Mouse (Mus musculus) MEL (cell line): ENCODE data around the gene Ctsd. TPM values are rescaled to one million over a fixed set of nuclear protein-coding genes. Genes with fewer than 3 reads are reported as not detected.

Experiments used
- DNase-seq: peaks from one replicate; pipeline ENCODE4 v3.0.0; 2011; ENCODE audit warnings: low read depth, low spot score
- H3K27ac ChIP-seq: 2 replicates; pipeline ENCODE4 v1.5.1; 2012; ENCODE audit warnings: low read depth, mild to moderate bottlenecking, control low read depth, low read length, moderate library complexity; ENCODE audit not compliant: control insufficient read depth
- H3K27me3 ChIP-seq, 2 experiments: fragments of 150-350 bp in 1 of 2; sonication (generic) in 1 of 2; 2 replicates each; pipeline ENCODE4 v1.6.1; 2012; ENCODE audit warnings: low read length in 2 of 2, mild to moderate bottlenecking in 2 of 2, improper control_type of control experiment in 1 of 2, moderate library complexity in 1 of 2; ENCODE audit not compliant: insufficient read depth in 2 of 2, control insufficient read depth in 1 of 2
- H3K36me3 ChIP-seq, 2 experiments: 2 replicates each; pipeline ENCODE4 v1.6.1; 2012 to 2014; ENCODE audit warnings: low read length in 2 of 2, improper control_type of control experiment in 1 of 2, inconsistent platforms in 1 of 2, mild to moderate bottlenecking in 1 of 2; ENCODE audit not compliant: insufficient read depth in 2 of 2, control insufficient read depth in 1 of 2
- H3K4me1 ChIP-seq, 2 experiments: fragments of 150-350 bp in 1 of 2; sonication (generic) in 1 of 2; 2 replicates each; pipeline ENCODE4 v1.6.1; 2012; ENCODE audit warnings: low read length in 2 of 2, improper control_type of control experiment in 1 of 2, mild to moderate bottlenecking in 1 of 2; ENCODE audit not compliant: insufficient read depth in 2 of 2, control insufficient read depth in 1 of 2
- H3K4me3 ChIP-seq, 2 experiments: fragments of 150-350 bp in 1 of 2; sonication (generic) in 1 of 2; 2 replicates each; pipeline ENCODE4 v1.5.1; 2012; ENCODE audit warnings: low read depth in 2 of 2, low read length in 2 of 2, mild to moderate bottlenecking in 2 of 2, moderate library complexity in 2 of 2, control low read depth in 1 of 2, improper control_type of control experiment in 1 of 2; ENCODE audit not compliant: control insufficient read depth in 1 of 2, insufficient read depth in 1 of 2
- H3K79me2 ChIP-seq: 2 replicates; pipeline ENCODE4 v1.6.1; 2012; ENCODE audit warnings: mild to moderate bottlenecking, low read length, moderate library complexity; ENCODE audit not compliant: control insufficient read depth, poor library complexity, insufficient read depth
- H3K9ac ChIP-seq: 2 replicates; pipeline ENCODE4 v1.6.1; 2012; ENCODE audit warnings: low read depth, mild to moderate bottlenecking, control low read depth, low read length, moderate library complexity; ENCODE audit not compliant: control insufficient read depth, poor library complexity, severe bottlenecking
- H3K9me3 ChIP-seq: fragments of 150-350 bp; sonication (generic); replicated peaks from 2 replicates; pipeline ENCODE4 v1.6.1; 2012; ENCODE audit warnings: mild to moderate bottlenecking, low read length, improper control_type of control experiment, moderate library complexity; ENCODE audit not compliant: insufficient read depth
- CHD1 ChIP-seq: IDR thresholded peaks from 2 replicates; pipeline ENCODE4 v1.6.1; 2012; ENCODE audit warnings: low read depth, mild to moderate bottlenecking, inconsistent platforms, low read length, improper control_type of control experiment
- ELF1 ChIP-seq: IDR thresholded peaks from 2 replicates; pipeline ENCODE4 v1.6.1; 2014; ENCODE audit warnings: low read depth, mild to moderate bottlenecking, inconsistent platforms, low read length, improper control_type of control experiment, moderate library complexity
- EP300 ChIP-seq, 2 experiments: IDR thresholded peaks; 2 replicates each; pipeline ENCODE4 v1.6.1; 2011; ENCODE audit warnings: improper control_type of control experiment in 2 of 2, low read length in 2 of 2, low read depth in 1 of 2, mild to moderate bottlenecking in 1 of 2
- ETS1 ChIP-seq: IDR thresholded peaks from 2 replicates; pipeline ENCODE4 v1.6.1; 2012; ENCODE audit warnings: low read depth, mild to moderate bottlenecking, inconsistent platforms, low read length, improper control_type of control experiment, moderate library complexity
- GATA1 ChIP-seq: IDR thresholded peaks from 2 replicates; pipeline ENCODE4 v1.6.1; 2011; ENCODE audit warnings: low read depth, low read length, improper control_type of control experiment
- MXI1 ChIP-seq: IDR thresholded peaks from 2 replicates; pipeline ENCODE4 v1.6.1; 2011; ENCODE audit warnings: mild to moderate bottlenecking, low read depth, low read length, improper control_type of control experiment
- MYC ChIP-seq: IDR thresholded peaks from 2 replicates; pipeline ENCODE4 v1.6.1; 2011; ENCODE audit warnings: low read depth, mild to moderate bottlenecking, low read length, improper control_type of control experiment, moderate library complexity
- RCOR1 ChIP-seq: IDR thresholded peaks from 2 replicates; pipeline ENCODE4 v1.6.1; 2012; ENCODE audit warnings: low read depth, mild to moderate bottlenecking, inconsistent platforms, low read length, improper control_type of control experiment
- SIN3A ChIP-seq: IDR thresholded peaks from 2 replicates; pipeline ENCODE4 v1.6.1; 2012; ENCODE audit warnings: low read length, improper control_type of control experiment, inconsistent platforms
- TBP ChIP-seq: IDR thresholded peaks from 2 replicates; pipeline ENCODE4 v1.8.0; 2011; ENCODE audit warnings: low read depth, low read length, improper control_type of control experiment
- TCF12 ChIP-seq: IDR thresholded peaks from 2 replicates; pipeline ENCODE4 v1.6.1; 2014; ENCODE audit warnings: low read depth, mild to moderate bottlenecking, inconsistent platforms, low read length, improper control_type of control experiment, moderate library complexity
- UBTF ChIP-seq: IDR thresholded peaks from 2 replicates; pipeline ENCODE4 v1.6.1; 2012; ENCODE audit warnings: low read depth, mild to moderate bottlenecking, inconsistent platforms, low read length, improper control_type of control experiment, moderate library complexity, borderline replicate concordance; ENCODE audit not compliant: insufficient read depth
- USF1 ChIP-seq: IDR thresholded peaks from 2 replicates; pipeline ENCODE4 v1.6.1; 2014; ENCODE audit warnings: low read depth, mild to moderate bottlenecking, inconsistent platforms, low read length, improper control_type of control experiment, moderate library complexity
- USF2 ChIP-seq, 2 experiments: IDR thresholded peaks; 2 replicates each; pipeline ENCODE4 v1.6.1; 2011 to 2012; ENCODE audit warnings: improper control_type of control experiment in 2 of 2, low read length in 2 of 2, borderline replicate concordance in 1 of 2, inconsistent platforms in 1 of 2, low read depth in 1 of 2, mild to moderate bottlenecking in 1 of 2; ENCODE audit not compliant: insufficient read depth in 1 of 2
- polyA plus RNA-seq, 2 experiments: library from polyadenylated mRNA; stranded (reverse) in 1 of 2; unstranded in 1 of 2; fragments of >175 nt in 1 of 2; fragments of >200 nt in 1 of 2; gene quantifications; 2 replicates each; pipeline versions ENCODE4 v1.2.1 to v1.2.4; 2012; ENCODE audit warnings: low replicate concordance in 2 of 2, low read depth in 1 of 2; ENCODE audit not compliant: insufficient read length in 2 of 2, insufficient read depth in 1 of 2, missing spikeins in 1 of 2
- total RNA-seq: library from RNA; depleted of rRNA; stranded (reverse); fragments of 300-350 nt; gene quantifications from 2 replicates; pipeline ENCODE4 v1.2.3, GENCODE M21; 2012

Ctsd gene
- total and polyA plus RNA-seq, 3 experiments: 89.3 to 179 (median 115) TPM

DNA sequence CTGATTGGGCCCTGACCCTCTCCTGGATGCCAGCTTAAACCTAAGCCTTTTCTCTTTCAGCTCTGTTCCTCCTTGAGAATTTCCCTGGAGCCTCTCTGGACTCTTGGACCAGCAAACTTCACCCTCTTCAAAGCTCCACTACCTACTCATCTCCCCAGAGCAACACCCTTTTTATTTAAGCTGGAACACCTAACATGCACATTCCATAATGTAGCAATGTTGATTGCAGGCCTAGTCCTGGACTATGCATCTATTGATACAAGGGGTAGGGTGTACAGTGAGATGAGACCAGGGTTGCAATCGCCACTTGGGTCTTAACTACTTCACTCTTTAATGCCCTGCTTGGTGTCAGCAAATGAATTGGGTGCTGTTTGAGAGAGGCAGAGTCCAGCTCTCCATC, 360 bp upstream of the Ctsd start (continued):
- no peak for TF ChIP-seq ELF1
- TF ChIP-seq MYC: no peak
- TF ChIP-seq TBP: no peak; the same call in 1 of the 2 replicates
- no peak for TF ChIP-seq RCOR1
- no peak for TF ChIP-seq UBTF
- no peak for TF ChIP-seq SIN3A
- TF ChIP-seq MXI1: no peak
- TF ChIP-seq TCF12: peak; percentile 4; the same call in 1 of the 2 replicates
- no peak; the same call in 1 of the 2 replicates for TF ChIP-seq ETS1
- TF ChIP-seq CHD1: no peak
- TF ChIP-seq EP300 (IDR thresholded peaks at IDR 0.05; ENCODE audit: low read depth in 1 of 2, low read length in 2 of 2): no peak
- TF ChIP-seq GATA1: no peak

DNA sequence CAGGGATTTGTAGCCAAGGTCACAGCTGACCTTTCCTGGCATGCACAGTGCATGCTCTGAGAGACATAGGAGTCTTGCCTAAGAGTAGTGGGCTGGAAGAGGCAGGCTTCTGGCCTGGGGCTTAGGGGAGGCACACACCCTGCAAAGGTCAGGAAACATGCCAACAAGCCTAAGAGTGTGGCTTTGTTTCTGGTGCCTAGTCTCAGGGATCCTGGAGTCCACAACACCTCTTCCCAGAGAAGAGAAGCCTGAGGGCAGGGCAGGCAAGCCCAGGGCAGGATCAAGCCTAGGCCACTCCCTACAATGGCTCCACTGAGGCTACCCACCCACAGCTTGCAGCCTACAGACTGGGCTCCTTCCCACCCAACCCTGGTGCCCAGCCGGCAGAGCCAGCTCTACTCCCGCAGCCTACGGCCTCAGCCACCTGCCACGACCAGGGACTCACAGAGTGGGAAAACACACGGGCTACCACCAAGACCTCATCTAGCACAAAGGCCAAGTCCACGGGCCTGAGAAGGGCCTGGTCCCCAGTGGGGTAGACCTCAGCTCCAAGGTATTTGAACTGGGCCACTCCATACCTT, 1.1 kb downstream of the Ctsd start:
- H3K27ac ChIP-seq: no peak overlapping the region
- peaks cover 2 to 22% of the 10 kb centered on the region in 2 experiments; a peak in 3 of 4 replicates for H3K4me1 ChIP-seq
- H3K9me3 ChIP-seq: no peaks in the 10 kb centered on the region
- H3K27me3 ChIP-seq: no peaks in the 10 kb centered on the region
- no peak for DNase-seq
- TF ChIP-seq USF1 (no peak), EP300 (IDR thresholded peaks at IDR 0.05; ENCODE audit: low read depth in 1 of 2, low read length in 2 of 2) (no peak), TCF12 (no peak)
- H3K9ac ChIP-seq: peak overlapping the region; percentile 79
- H3K79me2 ChIP-seq: peaks cover 21% of the 10 kb centered on the region
- peak overlapping the region; percentile 64 to 88 for H3K4me3 ChIP-seq
- peaks cover 0 to 5% of the 10 kb centered on the region in 2 experiments for H3K36me3 ChIP-seq

DNA sequence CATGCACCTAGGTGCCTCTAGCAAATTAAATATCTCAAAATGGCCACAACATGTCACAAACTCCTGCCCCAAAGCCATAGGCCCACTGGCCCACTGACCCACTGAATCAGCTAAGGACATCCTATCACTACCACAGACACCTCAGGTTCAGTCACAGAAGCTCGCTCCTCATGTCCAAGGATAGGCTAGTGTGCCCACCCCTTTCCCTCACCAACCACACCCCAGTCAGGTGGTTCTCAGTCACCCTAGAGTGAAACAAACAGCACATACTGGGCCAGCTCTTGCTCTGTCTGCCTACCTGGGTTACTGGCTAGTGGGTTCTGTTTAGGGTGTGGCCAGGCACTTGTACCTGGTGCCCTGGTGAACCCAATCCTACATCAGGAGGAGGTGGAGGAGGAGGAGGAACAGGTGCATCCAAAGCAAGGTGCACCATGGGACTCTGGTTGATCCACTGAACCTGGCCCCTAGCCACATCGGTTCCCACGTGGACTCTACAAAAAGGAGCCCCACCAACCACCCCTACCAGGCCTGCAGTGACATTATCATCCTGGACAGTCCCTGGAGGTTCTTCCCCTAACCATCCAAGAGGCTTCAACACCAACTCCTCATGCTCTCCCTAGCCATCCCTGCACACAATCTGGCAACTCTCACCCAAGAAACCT, 2.0 kb downstream of the Ctsd start:
- Histone ChIP-seq H3K79me2 (peaks cover 21% of the 10 kb centered on the region), H3K4me1 (peaks cover 2 to 17% of the 10 kb centered on the region in 2 experiments; a peak in 3 of 4 replicates), H3K36me3 (peaks cover 0 to 5% of the 10 kb centered on the region in 2 experiments), H3K4me3 (peak overlapping the region; percentile 17 to 23; a peak in 2 of 4 replicates), H3K27ac (no peak overlapping the region), H3K9me3 (no peaks in the 10 kb centered on the region), H3K27me3 (no peaks in the 10 kb centered on the region), H3K9ac (peak overlapping the region; percentile 35)
- TF ChIP-seq EP300 (IDR thresholded peaks at IDR 0.05; ENCODE audit: low read depth in 1 of 2, low read length in 2 of 2) (no peak), USF2 (IDR thresholded peaks at IDR 0.05; ENCODE audit: borderline replicate concordance in 1 of 2, insufficient read depth in 1 of 2, low read depth in 1 of 2, low read length in 2 of 2) (no peak), ETS1 (no peak)
- no peak for DNase-seq
